Mouse (Mus musculus): ENCODE measurements around the gene Sesn1. TPM values are rescaled to one million over a fixed set of nuclear protein-coding genes. Genes with fewer than 3 reads are reported as not detected.

Gene Sesn1
- total RNA-seq, 1 experiment from 2014 or later: 19.0 TPM

- DNase-seq: no peak
Observed at GRCm38 (mm10) chr10:41870101-41870500, 60.4 kb downstream of the Sesn1 start.

- no peak for DNase-seq
Observed at GRCm38 (mm10) chr10:41871564-41871963, 61.8 kb downstream of the Sesn1 start.

GRCm38 (mm10) chr10:41875624-41876023 is 65.9 kb downstream of the Sesn1 start:
- DNase-seq: no peak

GRCm38 (mm10) chr10:41878344-41878743 is 68.6 kb downstream of the Sesn1 start:
- no peak for DNase-seq

GRCm38 (mm10) chr10:41879675-41880074 is 69.9 kb downstream of the Sesn1 start:
- no peak for DNase-seq

- no peak for DNase-seq
Observed at GRCm38 (mm10) chr10:41880206-41880605, 70.5 kb downstream of the Sesn1 start.

GRCm38 (mm10) chr10:41880777-41881176 is 71.0 kb downstream of the Sesn1 start:
- DNase-seq: no peak

- DNase-seq: peak; percentile 26
Observed at GRCm38 (mm10) chr10:41881438-41881837, 71.7 kb downstream of the Sesn1 start.

GRCm38 (mm10) chr10:41883741-41884575 is 74.2 kb downstream of the Sesn1 start:
- DNase-seq: peak; percentile 16

GRCm38 (mm10) chr10:41887080-41887821 is 77.5 kb downstream of the Sesn1 start:
- peak; percentile 98 for DNase-seq

GRCm38 (mm10) chr10:41888365-41888941 is 78.7 kb downstream of the Sesn1 start:
- DNase-seq: no peak

GRCm38 (mm10) chr10:41889566-41889965 is 79.8 kb downstream of the Sesn1 start:
- no peak for DNase-seq

- no peak for DNase-seq
Observed at GRCm38 (mm10) chr10:41890537-41890936, 80.8 kb downstream of the Sesn1 start.

- DNase-seq: no peak
Observed at GRCm38 (mm10) chr10:41891312-41891711, 81.6 kb downstream of the Sesn1 start.

- DNase-seq: peak; percentile 60
Observed at GRCm38 (mm10) chr10:41893433-41894411, 84.0 kb downstream of the Sesn1 start.

GRCm38 (mm10) chr10:41896425-41896824 is 86.7 kb downstream of the Sesn1 start:
- DNase-seq: no peak

GRCm38 (mm10) chr10:41896865-41897264 is 87.1 kb downstream of the Sesn1 start:
- DNase-seq: no peak

GRCm38 (mm10) chr10:41901456-41901855 is 91.7 kb downstream of the Sesn1 start:
- DNase-seq: no peak

GRCm38 (mm10) chr10:41901864-41902263 is 92.1 kb downstream of the Sesn1 start:
- DNase-seq: no peak

GRCm38 (mm10) chr10:41907473-41907872 is 97.7 kb downstream of the Sesn1 start:
- no peak for DNase-seq

GRCm38 (mm10) chr10:41907950-41908349 is 98.2 kb downstream of the Sesn1 start:
- DNase-seq: no peak

GRCm38 (mm10) chr10:41908899-41909298 is 99.2 kb downstream of the Sesn1 start:
- DNase-seq: no peak

Measured in adrenal gland, postnatal 14 days (tissue).